Mouse (Mus musculus) erythroblast, embryonic 14.5 days (primary cell): ENCODE data around the gene Pde3b. TPM values are rescaled to one million over a fixed set of nuclear protein-coding genes. Genes with fewer than 3 reads are reported as not detected.
"Not testable (repeated sequence)": the region's sequence is repeated elsewhere in the genome, so short reads cannot be mapped to it uniquely, and the experiment has no call there.

Experiments used
- H3K27me3 ChIP-seq: 2 replicates; pipeline ENCODE4 v1.6.1; 2012; ENCODE audit warnings: inconsistent platforms; ENCODE audit not compliant: control insufficient read depth
- H3K36me3 ChIP-seq: 2 replicates; pipeline ENCODE4 v1.6.1; 2012; ENCODE audit warnings: mild to moderate bottlenecking, inconsistent platforms; ENCODE audit not compliant: control insufficient read depth
- H3K4me1 ChIP-seq: 2 replicates; pipeline ENCODE4 v1.6.1; 2012; ENCODE audit warnings: inconsistent platforms; ENCODE audit not compliant: control insufficient read depth
- H3K4me3 ChIP-seq: replicated peaks from 2 replicates; pipeline ENCODE3; 2012; ENCODE audit warnings: moderate library complexity, mild to moderate bottlenecking, inconsistent platforms
- H3K9me3 ChIP-seq: 2 replicates; pipeline ENCODE4 v1.6.1; 2012; ENCODE audit warnings: low read length, inconsistent platforms, mixed read lengths; ENCODE audit not compliant: control insufficient read depth
- GATA1 ChIP-seq: IDR thresholded peaks from 2 replicates; pipeline ENCODE4 v1.6.1; 2012; ENCODE audit warnings: low read length, inconsistent platforms, mixed read lengths
- TAL1 ChIP-seq: IDR thresholded peaks from 3 replicates; pipeline ENCODE4 v1.6.1; 2012; ENCODE audit warnings: low read length, inconsistent platforms, mixed read lengths
- polyA plus RNA-seq: library from polyadenylated mRNA; stranded (reverse); fragments of >175 nt; gene quantifications from 2 replicates; pipeline ENCODE4 v1.2.3, GENCODE M21; 2012

Gene Pde3b
- polyA plus RNA-seq, 1 experiment, result 0.01 TPM

DNA sequence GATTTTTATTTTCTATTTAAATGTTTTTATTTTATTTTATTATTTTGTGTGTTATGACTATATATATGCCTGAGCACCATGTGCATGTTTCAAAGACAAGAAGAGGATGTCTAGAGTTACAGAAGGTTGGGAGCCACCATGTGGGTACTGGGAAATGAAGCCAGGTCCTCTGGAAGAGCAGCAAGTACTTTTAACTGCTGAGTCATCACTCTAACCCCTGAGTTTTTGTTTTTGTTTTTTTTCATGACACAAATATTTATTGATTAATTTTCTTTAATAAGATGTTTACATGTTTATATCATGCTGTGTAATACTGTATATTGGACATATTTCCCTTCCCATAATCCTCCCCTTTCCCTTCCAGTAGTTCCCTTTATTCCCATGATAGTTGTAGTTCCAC is 77.5 kb downstream of the Pde3b start:
- Histone ChIP-seq H3K27me3 (no peaks in the 10 kb centered on the region), H3K4me1 (no peaks in the 10 kb centered on the region; the same call in 1 of the 2 replicates), H3K36me3 (no peaks in the 10 kb centered on the region), H3K9me3 (no peaks in the 10 kb centered on the region), H3K4me3 (no peak overlapping the region)
- TF ChIP-seq GATA1 (no peak), TAL1 (no peak)

DNA sequence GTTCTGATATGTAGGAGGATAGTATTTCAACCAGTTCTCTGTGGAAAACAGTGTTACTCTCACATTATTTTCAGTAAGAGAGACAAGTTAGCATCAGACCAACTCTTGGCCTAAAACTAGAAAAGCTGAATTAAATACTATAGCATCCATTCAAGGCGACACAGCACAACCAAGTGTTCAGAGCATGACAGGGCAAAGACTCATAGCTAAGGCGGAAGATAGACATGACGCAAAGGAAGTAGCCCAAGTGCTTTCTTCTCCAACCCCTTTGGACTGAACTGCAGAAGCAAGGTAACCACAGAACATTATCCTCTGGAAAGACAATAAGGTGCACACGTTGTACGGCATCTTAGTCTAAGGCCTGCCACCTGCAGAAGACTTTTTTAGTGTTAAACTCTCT is 79.0 kb downstream of the Pde3b start:
- no peak for TF ChIP-seq GATA1
- TF ChIP-seq TAL1, result no peak
- Histone ChIP-seq H3K4me1 (no peaks in the 10 kb centered on the region; the same call in 1 of the 2 replicates), H3K27me3 (no peaks in the 10 kb centered on the region), H3K9me3 (no peaks in the 10 kb centered on the region), H3K36me3 (no peaks in the 10 kb centered on the region), H3K4me3 (no peak overlapping the region)

DNA sequence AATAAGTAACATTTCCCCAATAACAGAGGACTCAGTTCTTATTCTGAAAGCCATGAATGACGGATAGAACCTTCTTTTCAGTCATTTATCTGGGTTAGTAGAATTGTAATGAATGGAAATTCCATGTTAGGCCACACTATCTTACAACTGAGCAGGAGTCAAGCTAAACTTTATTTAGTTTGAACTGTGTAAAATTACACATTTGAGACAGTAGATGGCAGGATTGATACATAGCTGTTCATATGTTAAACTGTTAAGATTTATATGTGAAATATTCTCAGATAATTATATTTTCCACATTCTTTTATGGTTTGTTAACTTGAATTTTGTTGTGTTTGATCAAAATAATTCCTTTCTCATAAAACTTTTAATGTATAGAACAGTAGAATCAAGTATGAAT is 84.2 kb downstream of the Pde3b start:
- Histone ChIP-seq H3K36me3 (no peaks in the 10 kb centered on the region), H3K9me3 (no peaks in the 10 kb centered on the region), H3K4me1 (no peaks in the 10 kb centered on the region), H3K27me3 (no peaks in the 10 kb centered on the region), H3K4me3 (no peak overlapping the region)
- TF ChIP-seq GATA1 (no peak), TAL1 (no peak)

DNA sequence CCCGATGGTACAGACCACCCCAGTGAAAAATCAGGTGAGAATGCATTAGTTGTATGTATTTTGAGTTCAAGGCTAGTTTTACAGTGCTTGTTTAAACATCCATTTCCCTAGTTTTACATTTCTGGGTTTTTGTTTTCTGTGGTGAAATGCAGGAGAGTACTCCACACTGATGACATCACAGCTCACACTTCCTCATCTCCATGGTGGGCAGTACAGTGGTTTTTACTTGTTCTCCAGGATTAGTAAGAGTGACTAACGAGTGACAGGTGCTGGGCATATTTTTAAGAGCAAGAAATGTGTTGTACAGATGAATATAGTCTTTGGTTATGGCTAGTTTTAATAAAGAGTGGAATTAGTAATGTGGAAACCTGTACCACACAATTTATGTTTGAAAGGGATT is 93.8 kb downstream of the Pde3b start:
- no peak for TF ChIP-seq GATA1
- TF ChIP-seq TAL1, result no peak

GRCm38 (mm10) chr7:114520122-114520521 is 105.0 kb downstream of the Pde3b start:
- H3K9me3 ChIP-seq, result no peaks in the 10 kb centered on the region
- H3K4me3 ChIP-seq, result no peak overlapping the region
- no peaks in the 10 kb centered on the region; the same call in 1 of the 2 replicates for H3K36me3 ChIP-seq
- no peaks in the 10 kb centered on the region for H3K27me3 ChIP-seq
- H3K4me1 ChIP-seq, result no peaks in the 10 kb centered on the region
- TF ChIP-seq GATA1 (no peak), TAL1 (no peak)

More for the DNA sequence above, 93.8 kb downstream of the Pde3b start:
- Histone ChIP-seq H3K9me3 (no peaks in the 10 kb centered on the region), H3K36me3 (no peaks in the 10 kb centered on the region), H3K27me3 (no peaks in the 10 kb centered on the region), H3K4me1 (no peaks in the 10 kb centered on the region), H3K4me3 (no peak overlapping the region)

DNA sequence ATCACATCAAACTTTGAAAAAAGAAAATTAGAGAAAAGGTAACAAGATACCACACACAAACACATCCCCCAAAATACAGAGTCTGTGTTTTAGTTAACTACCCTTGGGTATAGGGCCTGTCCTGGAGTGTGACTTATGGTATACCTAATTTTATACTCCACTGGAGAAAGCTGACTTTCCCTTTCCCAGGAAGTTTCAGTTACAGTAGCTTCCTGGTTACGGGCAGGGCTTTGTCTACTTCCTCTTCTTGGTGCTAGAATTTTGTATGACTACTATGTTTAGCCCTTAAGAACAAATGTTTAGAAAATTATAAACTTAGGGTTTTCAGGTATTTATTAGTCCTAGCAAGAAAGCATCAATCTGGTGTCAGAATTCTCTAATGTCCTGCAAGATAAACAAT is 111.2 kb downstream of the Pde3b start:
- H3K9me3 ChIP-seq, result no peaks in the 10 kb centered on the region
- no peak overlapping the region for H3K4me3 ChIP-seq
- H3K36me3 ChIP-seq, result no peaks in the 10 kb centered on the region
- no peaks in the 10 kb centered on the region for H3K27me3 ChIP-seq
- no peak for TF ChIP-seq TAL1
- no peak for TF ChIP-seq GATA1
- no peaks in the 10 kb centered on the region for H3K4me1 ChIP-seq

DNA sequence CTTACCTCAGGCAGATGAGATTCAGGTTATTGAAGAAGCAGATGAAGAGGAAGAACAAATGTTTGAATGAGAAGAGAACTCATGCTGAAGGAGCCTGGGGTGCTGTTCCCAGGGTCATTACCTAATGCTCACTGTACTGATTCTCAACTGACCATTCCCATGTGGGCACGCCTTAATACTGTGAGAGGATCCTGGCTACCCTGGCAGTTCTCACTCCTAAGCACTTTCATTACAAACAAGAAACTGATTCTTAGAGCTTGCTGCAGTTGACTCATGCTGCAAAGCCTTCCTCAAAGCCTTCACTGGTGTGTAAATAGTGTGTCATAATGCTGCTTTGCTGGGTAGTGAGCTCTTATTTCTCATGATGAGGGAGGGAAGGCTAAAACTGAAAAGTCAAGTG is 121.1 kb downstream of the Pde3b start:
- Histone ChIP-seq H3K4me3 (no peak overlapping the region), H3K36me3 (no peaks in the 10 kb centered on the region), H3K9me3 (no peaks in the 10 kb centered on the region), H3K27me3 (no peaks in the 10 kb centered on the region), H3K4me1 (no peaks in the 10 kb centered on the region)
- no peak for TF ChIP-seq GATA1
- no peak for TF ChIP-seq TAL1

DNA sequence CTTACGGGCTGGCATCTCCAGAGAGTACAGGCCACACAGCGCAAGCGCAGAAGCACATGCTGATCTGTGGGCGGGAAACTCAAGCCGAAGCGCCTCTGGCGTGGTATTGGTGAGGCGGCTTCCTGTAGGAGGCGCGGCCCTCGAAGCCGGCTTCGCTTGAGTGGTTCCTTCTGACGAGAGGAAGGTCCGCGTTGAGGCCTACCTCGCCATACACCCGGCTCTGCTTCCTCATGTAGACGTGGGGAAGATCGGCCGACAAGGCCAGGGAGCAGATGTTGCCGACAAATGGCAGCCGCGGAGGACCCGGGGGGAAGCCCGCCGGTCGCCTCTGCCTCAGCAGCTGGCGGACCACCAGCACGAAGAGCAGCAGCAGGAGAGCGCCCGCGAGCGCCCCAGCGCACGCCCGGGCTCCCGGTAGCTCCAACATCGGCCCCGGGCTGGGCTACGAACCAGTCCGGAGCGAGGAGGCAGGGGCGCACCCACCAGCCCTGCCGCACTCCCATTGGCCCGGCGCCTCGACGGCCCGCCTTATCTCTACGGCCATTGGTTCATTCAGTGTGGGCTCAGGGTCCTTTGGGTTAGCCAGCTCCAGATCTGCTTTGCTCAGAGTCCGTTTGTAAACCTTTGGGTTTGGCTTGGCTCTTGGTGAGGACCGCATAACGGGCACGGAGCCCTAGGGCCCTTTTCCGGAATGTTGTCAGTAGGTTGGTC is 147.6 kb downstream of the Pde3b start, which contains the start of gene Cyp2r1:
Gene Cyp2r1 (minus strand): TSS at position 442 of the 711 bp plus-strand sequence.
- no peaks in the 10 kb centered on the region for H3K36me3 ChIP-seq
- H3K4me1 ChIP-seq, result peaks cover 9% of the 10 kb centered on the region
- H3K27me3 ChIP-seq, result peaks cover 10% of the 10 kb centered on the region
- no peak for TF ChIP-seq TAL1
- no peak for TF ChIP-seq GATA1
- peaks cover 2% of the 10 kb centered on the region; the same call in 1 of the 2 replicates for H3K9me3 ChIP-seq
- peak within 1 kb of the TSS; percentile 55 for H3K4me3 ChIP-seq

- not testable (repeated sequence) for H3K9me3 ChIP-seq, H3K4me3 ChIP-seq, H3K27me3 ChIP-seq, H3K36me3 ChIP-seq, H3K4me1 ChIP-seq
Measured at GRCm38 (mm10) chr7:114573866-114574265, 158.8 kb downstream of the Pde3b start.

DNA sequence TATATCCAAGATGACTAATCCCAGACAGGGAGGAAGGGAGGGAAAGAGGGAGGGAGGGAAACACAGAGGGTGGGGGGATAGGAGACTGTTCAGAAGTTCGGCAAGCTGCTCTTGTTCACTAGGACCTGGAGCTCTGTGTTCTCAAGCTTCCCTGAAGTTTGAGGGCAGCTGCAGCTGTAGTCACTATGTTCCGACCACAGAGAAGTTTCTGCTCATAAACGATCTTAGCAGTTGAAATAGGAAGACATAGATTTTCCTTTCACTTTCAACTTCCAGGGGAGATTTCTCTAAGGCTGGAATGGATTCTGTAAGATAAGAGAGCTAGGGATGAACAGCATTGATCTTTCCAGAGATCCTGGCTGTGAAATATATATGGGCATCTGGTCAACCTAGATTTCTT is 161.8 kb downstream of the Pde3b start:
- H3K4me1 ChIP-seq, result no peaks in the 10 kb centered on the region
- no peaks in the 10 kb centered on the region for H3K36me3 ChIP-seq
- no peaks in the 10 kb centered on the region for H3K27me3 ChIP-seq
- no peak overlapping the region for H3K4me3 ChIP-seq
- TF ChIP-seq TAL1 (no peak), GATA1 (no peak)
- no peaks in the 10 kb centered on the region for H3K9me3 ChIP-seq
